Mouse (Mus musculus) MEL (cell line): ENCODE measurements around the gene Ypel4.

ENCODE experiments used
- CTCF ChIP-seq, 3 experiments: IDR thresholded peaks in 2 of 3; conservative IDR thresholded peaks in 1 of 3; 2 replicates each; pipeline ENCODE4 v1.5.1; 2011 to 2012; ENCODE audit warnings: low read length in 3 of 3, low read depth in 2 of 3, mild to moderate bottlenecking in 2 of 3, improper control_type of control experiment in 1 of 3, inconsistent platforms in 1 of 3, mixed read lengths in 1 of 3, moderate library complexity in 1 of 3; ENCODE audit not compliant: control insufficient read depth in 1 of 3, insufficient read depth in 1 of 3, poor library complexity in 1 of 3, severe bottlenecking in 1 of 3
- NELFE ChIP-seq: IDR thresholded peaks from 2 replicates; pipeline ENCODE4 v1.6.1; 2011; ENCODE audit warnings: low read depth, low read length, improper control_type of control experiment
- SMC3 ChIP-seq: IDR thresholded peaks from 2 replicates; pipeline ENCODE4 v1.6.1; 2011; ENCODE audit warnings: low read depth, low read length, improper control_type of control experiment
- TCF12 ChIP-seq: IDR thresholded peaks from 2 replicates; pipeline ENCODE4 v1.6.1; 2014; ENCODE audit warnings: low read depth, mild to moderate bottlenecking, inconsistent platforms, low read length, improper control_type of control experiment, moderate library complexity
- UBTF ChIP-seq: IDR thresholded peaks from 2 replicates; pipeline ENCODE4 v1.6.1; 2012; ENCODE audit warnings: low read depth, mild to moderate bottlenecking, inconsistent platforms, low read length, improper control_type of control experiment, moderate library complexity, borderline replicate concordance; ENCODE audit not compliant: insufficient read depth
- USF1 ChIP-seq: IDR thresholded peaks from 2 replicates; pipeline ENCODE4 v1.6.1; 2014; ENCODE audit warnings: low read depth, mild to moderate bottlenecking, inconsistent platforms, low read length, improper control_type of control experiment, moderate library complexity

DNA sequence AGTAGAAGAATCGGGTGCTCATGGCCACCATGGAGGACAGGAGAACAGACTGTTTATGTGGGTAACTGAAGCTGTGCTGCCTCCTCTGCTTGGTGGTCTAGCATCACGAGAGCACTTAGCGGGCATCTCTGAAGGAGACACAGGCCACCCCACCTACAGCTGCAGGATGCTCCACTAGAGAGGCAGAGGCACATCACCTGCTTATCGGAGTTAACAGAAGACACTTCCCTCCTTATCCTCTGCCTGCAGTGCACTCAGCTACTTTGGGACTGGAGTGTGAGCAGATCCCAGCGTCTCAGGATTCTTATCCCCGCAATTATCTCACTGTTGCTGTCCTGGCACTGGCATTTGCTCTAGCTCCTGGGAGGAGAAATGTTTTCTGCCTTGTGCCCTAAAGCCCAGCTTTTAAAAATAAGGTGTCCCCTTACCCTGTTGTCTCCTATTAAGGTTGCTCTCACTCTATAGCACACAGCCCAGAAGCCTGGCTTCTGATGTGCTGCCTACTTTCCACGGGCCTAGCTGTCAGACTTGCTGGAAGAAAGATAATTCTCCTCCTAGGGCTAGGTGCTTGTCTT lies 1.6 kb downstream of the Ypel4 start:
- TF ChIP-seq CTCF (IDR thresholded peaks at IDR 0.05 in 2 of 3, conservative IDR thresholded peaks at IDR 0.05 in 1 of 3; ENCODE audit: control insufficient read depth in 1 of 3, insufficient read depth in 1 of 3, low read depth in 2 of 3, low read length in 3 of 3, poor library complexity in 1 of 3, severe bottlenecking in 1 of 3) (no peak), UBTF (no peak), SMC3 (no peak), TCF12 (peak; percentile 92), USF1 (no peak), NELFE (no peak)
